Mouse (Mus musculus): ENCODE results near the gene Nkpd1. TPM values are rescaled to one million over a fixed set of nuclear protein-coding genes. Genes with fewer than 3 reads are reported as not detected.
A peak's percentile ranks its signal among the peaks of the same experiment; 100 is the strongest.
"Not testable (repeated sequence)": the region's sequence is repeated elsewhere in the genome, so short reads cannot be mapped to it uniquely, and the experiment has no call there.

Gene Nkpd1
- polyA plus RNA-seq, 1 experiment = 0.06 TPM

- H3K27me3 ChIP-seq (ENCODE audit: control insufficient read depth, insufficient read depth, insufficient read length) = no peaks in the 10 kb centered on the region
- no peak for TF ChIP-seq SRF (IDR thresholded peaks at IDR 0.05; ENCODE audit: control insufficient read depth, insufficient read length, low read depth)
- TF ChIP-seq CEBPB (IDR thresholded peaks at IDR 0.05; ENCODE audit: insufficient read depth, poor library complexity, severe bottlenecking) = no peak
- no peak for TF ChIP-seq REST (IDR thresholded peaks at IDR 0.05; ENCODE audit: insufficient read depth, insufficient read length)
- TF ChIP-seq POLR2AphosphoS2 (IDR thresholded peaks at IDR 0.05; ENCODE audit: insufficient read length, low read depth) = no peak
- H3K4me3 ChIP-seq = peak overlapping the region; percentile 81
- peak overlapping the region; percentile 67 for H3K4me2 ChIP-seq (ENCODE audit: low read depth)
- no peak overlapping the region for H3ac ChIP-seq (ENCODE audit: control insufficient read depth, insufficient read length)
- no peaks in the 10 kb centered on the region for H3K36me3 ChIP-seq (ENCODE audit: control insufficient read depth, insufficient read depth)
- peaks cover 6% of the 10 kb centered on the region for H3K79me2 ChIP-seq (ENCODE audit: control insufficient read depth, insufficient read depth)
Observed at GRCm38 (mm10) chr7:19509786-19510185, 7.9 kb upstream of the Nkpd1 start.

- H3K4me3 ChIP-seq; H3K27me3 ChIP-seq (ENCODE audit: control insufficient read depth, insufficient read depth, insufficient read length): not testable (repeated sequence)
Observed at GRCm38 (mm10) chr7:19511934-19512333, 5.7 kb upstream of the Nkpd1 start.

GRCm38 (mm10) chr7:19512353-19512752 is 5.3 kb upstream of the Nkpd1 start:
- H3K27me3 ChIP-seq (ENCODE audit: control insufficient read depth, insufficient read depth, insufficient read length) = no peaks in the 10 kb centered on the region
- H3K79me2 ChIP-seq (ENCODE audit: control insufficient read depth, insufficient read depth) = peaks cover 6% of the 10 kb centered on the region
- H3ac ChIP-seq (ENCODE audit: control insufficient read depth, insufficient read length) = no peak overlapping the region
- no peak overlapping the region for H3K4me3 ChIP-seq
- H3K36me3 ChIP-seq (ENCODE audit: control insufficient read depth, insufficient read depth) = no peaks in the 10 kb centered on the region
- TF ChIP-seq USF1 (IDR thresholded peaks at IDR 0.05; ENCODE audit: low read depth) (no peak), MYOD1 (IDR thresholded peaks at IDR 0.05; ENCODE audit: control insufficient read depth in 1 of 3, insufficient read length in 2 of 3, low read depth in 2 of 3) (no peak), REST (IDR thresholded peaks at IDR 0.05; ENCODE audit: insufficient read depth, insufficient read length) (no peak), SRF (IDR thresholded peaks at IDR 0.05; ENCODE audit: control insufficient read depth, insufficient read length, low read depth) (no peak), TCF12 (IDR thresholded peaks at IDR 0.05; ENCODE audit: insufficient read depth, poor library complexity, severe bottlenecking) (no peak), MAX (IDR thresholded peaks at IDR 0.05; ENCODE audit: low read depth) (no peak), E2F4 (IDR thresholded peaks at IDR 0.05; ENCODE audit: insufficient read depth) (no peak), MYOG (IDR thresholded peaks at IDR 0.05; ENCODE audit: control insufficient read depth in 1 of 3, insufficient read depth in 1 of 3, insufficient read length in 2 of 3, low read depth in 2 of 3) (no peak), POLR2AphosphoS2 (IDR thresholded peaks at IDR 0.05; ENCODE audit: insufficient read length, low read depth) (no peak), TCF3 (IDR thresholded peaks at IDR 0.05; ENCODE audit: insufficient read length, low read depth) (no peak)
- no peak overlapping the region for H3K4me2 ChIP-seq (ENCODE audit: low read depth)

More at GRCm38 (mm10) chr7:19511934-19512333, 5.7 kb upstream of the Nkpd1 start:
- not testable (repeated sequence) for H3K79me2 ChIP-seq (ENCODE audit: control insufficient read depth, insufficient read depth); H3K36me3 ChIP-seq (ENCODE audit: control insufficient read depth, insufficient read depth); H3K4me2 ChIP-seq (ENCODE audit: low read depth); H3ac ChIP-seq (ENCODE audit: control insufficient read depth, insufficient read length)

- Histone ChIP-seq H3ac (ENCODE audit: control insufficient read depth, insufficient read length) (no peak overlapping the region), H3K4me3 (no peak overlapping the region), H3K79me2 (ENCODE audit: control insufficient read depth, insufficient read depth) (no peaks in the 10 kb centered on the region), H3K36me3 (ENCODE audit: control insufficient read depth, insufficient read depth) (no peaks in the 10 kb centered on the region), H3K27me3 (ENCODE audit: control insufficient read depth, insufficient read depth, insufficient read length) (peaks cover 59% of the 10 kb centered on the region), H3K4me2 (ENCODE audit: low read depth) (no peak overlapping the region)
- TF ChIP-seq MAX (IDR thresholded peaks at IDR 0.05; ENCODE audit: low read depth) (no peak), USF1 (IDR thresholded peaks at IDR 0.05; ENCODE audit: low read depth) (no peak), POLR2AphosphoS2 (IDR thresholded peaks at IDR 0.05; ENCODE audit: insufficient read length, low read depth) (no peak), SRF (IDR thresholded peaks at IDR 0.05; ENCODE audit: control insufficient read depth, insufficient read length, low read depth) (no peak), CEBPB (IDR thresholded peaks at IDR 0.05; ENCODE audit: insufficient read depth, poor library complexity, severe bottlenecking) (no peak), MYOD1 (IDR thresholded peaks at IDR 0.05; ENCODE audit: control insufficient read depth in 1 of 3, insufficient read length in 2 of 3, low read depth in 2 of 3) (no peak), E2F4 (IDR thresholded peaks at IDR 0.05; ENCODE audit: insufficient read depth) (no peak)
Observed at GRCm38 (mm10) chr7:19520032-19520431, 2.4 kb downstream of the Nkpd1 start.

GRCm38 (mm10) chr7:19523017-19523756 is 5.5 kb downstream of the Nkpd1 start:
- H3K36me3 ChIP-seq (ENCODE audit: control insufficient read depth, insufficient read depth) = no peaks in the 10 kb centered on the region
- no peak for TF ChIP-seq POLR2AphosphoS2 (IDR thresholded peaks at IDR 0.05; ENCODE audit: insufficient read length, low read depth)
- no peak for TF ChIP-seq TCF3 (IDR thresholded peaks at IDR 0.05; ENCODE audit: insufficient read length, low read depth)
- no peak for TF ChIP-seq REST (IDR thresholded peaks at IDR 0.05; ENCODE audit: insufficient read depth, insufficient read length)
- no peak for TF ChIP-seq SRF (IDR thresholded peaks at IDR 0.05; ENCODE audit: control insufficient read depth, insufficient read length, low read depth)
- TF ChIP-seq USF1 (IDR thresholded peaks at IDR 0.05; ENCODE audit: low read depth) = no peak
- TF ChIP-seq CEBPB (IDR thresholded peaks at IDR 0.05; ENCODE audit: insufficient read depth, poor library complexity, severe bottlenecking) = no peak
- no peak for TF ChIP-seq TCF12 (IDR thresholded peaks at IDR 0.05; ENCODE audit: insufficient read depth, poor library complexity, severe bottlenecking)
- TF ChIP-seq POLR2A (IDR thresholded peaks at IDR 0.05; ENCODE audit: insufficient read length, low read depth) = no peak
- TF ChIP-seq E2F4 (IDR thresholded peaks at IDR 0.05; ENCODE audit: insufficient read depth) = no peak
- TF ChIP-seq MYOG (IDR thresholded peaks at IDR 0.05; ENCODE audit: control insufficient read depth in 1 of 3, insufficient read depth in 1 of 3, insufficient read length in 2 of 3, low read depth in 2 of 3) = no peak
- TF ChIP-seq MAX (IDR thresholded peaks at IDR 0.05; ENCODE audit: low read depth) = no peak
- TF ChIP-seq MYOD1 (IDR thresholded peaks at IDR 0.05; ENCODE audit: control insufficient read depth in 1 of 3, insufficient read length in 2 of 3, low read depth in 2 of 3) = no peak
- H3K79me2 ChIP-seq (ENCODE audit: control insufficient read depth, insufficient read depth) = no peaks in the 10 kb centered on the region
- no peak overlapping the region for H3K4me2 ChIP-seq (ENCODE audit: low read depth)
- H3K4me3 ChIP-seq = no peak overlapping the region
- no peak overlapping the region for H3ac ChIP-seq (ENCODE audit: control insufficient read depth, insufficient read length)
- peaks cover 59% of the 10 kb centered on the region for H3K27me3 ChIP-seq (ENCODE audit: control insufficient read depth, insufficient read depth, insufficient read length)
